Mouse (Mus musculus): ENCODE measurements at regions not wholly inside any gene's neighbourhood (a gene's known extent, or its start where the extent isn't known, plus 50 kb on each side); places are given as distances from the start of the nearest gene placed in this dataset.

GRCm38 (mm10) chr2:137925488-137925887 lies 330.9 kb upstream of the Btbd3 start:
- H3K27me3 ChIP-seq (ENCODE audit: insufficient read depth, low read length) = no peaks in the 10 kb centered on the region
- H3K36me3 ChIP-seq (ENCODE audit: insufficient read depth) = no peaks in the 10 kb centered on the region
- no peak overlapping the region for H3K4me2 ChIP-seq (ENCODE audit: low read depth)
- H3K9ac ChIP-seq = no peak overlapping the region
- no peak for DNase-seq
- no peaks in the 10 kb centered on the region for H3K9me3 ChIP-seq (ENCODE audit: low read length)
- no peak for ATAC-seq
- 67% methylated on average over 5 of the region's 5 CpGs for WGBS
- H3K27ac ChIP-seq (ENCODE audit: low read depth, low read length) = no peak overlapping the region
- H3K4me3 ChIP-seq (ENCODE audit: low read depth, low read length) = no peak overlapping the region
- H3K4me1 ChIP-seq (ENCODE audit: insufficient read depth) = no peaks in the 10 kb centered on the region
- no peak for TF ChIP-seq CTCF (IDR thresholded peaks at IDR 0.05; ENCODE audit: low read depth)

GRCm38 (mm10) chr2:137924576-137924975 lies 331.8 kb upstream of the Btbd3 start:
- no peak for ATAC-seq
- Histone ChIP-seq H3K4me3 (ENCODE audit: low read depth, low read length) (no peak overlapping the region), H3K36me3 (ENCODE audit: insufficient read depth) (no peaks in the 10 kb centered on the region), H3K4me1 (ENCODE audit: insufficient read depth) (no peaks in the 10 kb centered on the region), H3K27me3 (ENCODE audit: insufficient read depth, low read length) (no peaks in the 10 kb centered on the region), H3K27ac (ENCODE audit: low read depth, low read length) (no peak overlapping the region), H3K9me3 (ENCODE audit: low read length) (no peaks in the 10 kb centered on the region), H3K4me2 (ENCODE audit: low read depth) (no peak overlapping the region), H3K9ac (no peak overlapping the region)
- 62% methylated on average over 2 of the region's 2 CpGs for WGBS
- DNase-seq = no peak
- no peak for TF ChIP-seq CTCF (IDR thresholded peaks at IDR 0.05; ENCODE audit: low read depth)

DNA sequence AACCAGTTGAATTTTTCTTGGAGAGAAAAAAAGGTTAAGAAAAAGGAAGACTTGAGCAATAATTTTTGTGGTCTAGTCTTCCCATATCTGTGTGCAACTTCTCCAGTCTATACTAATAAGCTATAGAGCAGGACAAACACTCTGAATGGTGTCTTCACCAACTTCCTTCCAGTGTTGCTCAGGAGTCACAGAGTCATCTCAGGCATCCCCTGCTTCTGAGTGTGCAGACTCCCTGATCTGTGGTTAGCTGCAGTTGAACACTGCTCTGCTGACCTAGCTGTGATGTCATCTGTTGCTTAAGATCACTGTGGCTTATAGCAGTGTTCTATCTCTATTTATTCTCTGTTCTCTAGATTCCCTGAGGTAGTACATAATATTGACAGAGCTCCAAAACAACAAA lies 357.9 kb upstream of the Btbd3 start:
- DNase-seq (no peak), ATAC-seq (no peak)
- Histone ChIP-seq H3K36me3 (ENCODE audit: insufficient read depth) (no peaks in the 10 kb centered on the region), H3K27me3 (ENCODE audit: insufficient read depth, low read length) (no peaks in the 10 kb centered on the region), H3K27ac (ENCODE audit: low read depth, low read length) (no peak overlapping the region), H3K4me2 (ENCODE audit: low read depth) (no peak overlapping the region), H3K9ac (no peak overlapping the region), H3K9me3 (ENCODE audit: low read length) (no peaks in the 10 kb centered on the region), H3K4me3 (ENCODE audit: low read depth, low read length) (no peak overlapping the region), H3K4me1 (ENCODE audit: insufficient read depth) (no peaks in the 10 kb centered on the region)
- TF ChIP-seq CTCF (IDR thresholded peaks at IDR 0.05; ENCODE audit: low read depth) = no peak

- H3K36me3 ChIP-seq (ENCODE audit: insufficient read depth) = no peaks in the 10 kb centered on the region
- DNase-seq (no peak), ATAC-seq (no peak)
- H3K4me3 ChIP-seq (ENCODE audit: low read depth, low read length) = no peak overlapping the region
- no peak for TF ChIP-seq CTCF (IDR thresholded peaks at IDR 0.05; ENCODE audit: low read depth)
- no peak overlapping the region for H3K4me2 ChIP-seq (ENCODE audit: low read depth)
- H3K9me3 ChIP-seq (ENCODE audit: low read length) = no peaks in the 10 kb centered on the region
- no peak overlapping the region for H3K9ac ChIP-seq
- H3K27me3 ChIP-seq (ENCODE audit: insufficient read depth, low read length) = no peaks in the 10 kb centered on the region
- H3K27ac ChIP-seq (ENCODE audit: low read depth, low read length) = no peak overlapping the region
- 90% methylated on average over 7 of the region's 7 CpGs for WGBS
- H3K4me1 ChIP-seq (ENCODE audit: insufficient read depth) = no peaks in the 10 kb centered on the region
Observed at GRCm38 (mm10) chr2:137880211-137881031, 375.9 kb upstream of the Btbd3 start.

- DNase-seq (no peak), ATAC-seq (no peak)
- H3K4me3 ChIP-seq (ENCODE audit: low read depth, low read length) = no peak overlapping the region
- WGBS = 59% methylated on average over 4 of the region's 4 CpGs
- no peak for TF ChIP-seq CTCF (IDR thresholded peaks at IDR 0.05; ENCODE audit: low read depth)
- H3K9me3 ChIP-seq (ENCODE audit: low read length) = no peaks in the 10 kb centered on the region
- no peak overlapping the region for H3K9ac ChIP-seq
- H3K27ac ChIP-seq (ENCODE audit: low read depth, low read length) = no peak overlapping the region
- no peaks in the 10 kb centered on the region for H3K4me1 ChIP-seq (ENCODE audit: insufficient read depth)
- H3K36me3 ChIP-seq (ENCODE audit: insufficient read depth) = no peaks in the 10 kb centered on the region
- no peak overlapping the region for H3K4me2 ChIP-seq (ENCODE audit: low read depth)
- no peaks in the 10 kb centered on the region for H3K27me3 ChIP-seq (ENCODE audit: insufficient read depth, low read length)
Observed at GRCm38 (mm10) chr2:137869676-137870075, 386.7 kb upstream of the Btbd3 start.

- no peaks in the 10 kb centered on the region for H3K4me1 ChIP-seq (ENCODE audit: insufficient read depth)
- 66% methylated on average over 4 of the region's 4 CpGs for WGBS
- no peak overlapping the region for H3K4me3 ChIP-seq (ENCODE audit: low read depth, low read length)
- no peak overlapping the region for H3K27ac ChIP-seq (ENCODE audit: low read depth, low read length)
- H3K27me3 ChIP-seq (ENCODE audit: insufficient read depth, low read length) = no peaks in the 10 kb centered on the region
- no peaks in the 10 kb centered on the region for H3K36me3 ChIP-seq (ENCODE audit: insufficient read depth)
- no peak for TF ChIP-seq CTCF (IDR thresholded peaks at IDR 0.05; ENCODE audit: low read depth)
- ATAC-seq (no peak), DNase-seq (no peak)
- no peaks in the 10 kb centered on the region for H3K9me3 ChIP-seq (ENCODE audit: low read length)
- H3K9ac ChIP-seq = no peak overlapping the region
- H3K4me2 ChIP-seq (ENCODE audit: low read depth) = no peak overlapping the region
Observed at GRCm38 (mm10) chr2:137854494-137854893, 401.9 kb upstream of the Btbd3 start.

DNA sequence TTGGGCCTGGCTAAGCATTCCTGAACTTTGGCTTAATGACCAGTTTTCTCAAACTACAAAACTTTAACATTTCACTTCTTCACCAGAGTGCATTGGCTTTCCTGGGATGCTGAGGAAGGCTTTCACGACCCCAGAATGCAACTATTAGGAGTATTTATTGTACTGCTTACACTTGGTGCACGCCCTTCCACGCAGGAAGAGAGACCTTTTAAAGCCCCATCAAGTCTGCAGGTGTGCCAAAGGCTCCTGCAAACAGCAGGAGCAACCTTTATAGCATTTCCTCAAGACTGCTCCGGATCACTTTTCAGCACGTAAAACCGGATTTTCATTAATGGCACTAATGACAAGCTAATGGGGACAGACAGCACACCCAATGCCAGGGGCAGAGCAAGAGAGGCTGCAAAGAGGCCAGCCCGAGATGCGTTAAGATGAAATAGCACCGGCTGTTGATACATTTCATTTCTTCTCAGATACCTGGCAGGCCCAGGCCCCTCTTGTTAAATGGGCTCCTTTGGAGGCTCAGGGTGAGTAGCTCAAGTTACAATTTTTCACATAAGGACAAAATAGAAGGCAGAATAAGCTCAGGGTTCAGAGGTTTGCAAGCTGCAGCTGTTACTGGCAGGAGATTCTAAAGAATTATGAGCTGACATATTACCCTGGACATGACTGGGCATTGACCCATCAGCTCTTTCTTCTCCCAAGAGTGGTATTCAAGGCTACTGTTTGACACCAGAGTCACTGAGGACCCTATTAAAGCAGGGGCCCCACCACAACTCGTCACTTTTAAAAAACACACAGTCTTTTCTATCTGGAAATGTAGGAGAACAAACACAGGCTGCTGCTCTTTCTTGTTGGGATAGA lies 402.7 kb upstream of the Btbd3 start:
- Histone ChIP-seq H3K4me3 (ENCODE audit: low read depth, low read length) (no peak overlapping the region), H3K27me3 (ENCODE audit: insufficient read depth, low read length) (no peaks in the 10 kb centered on the region), H3K27ac (ENCODE audit: low read depth, low read length) (no peak overlapping the region), H3K36me3 (ENCODE audit: insufficient read depth) (no peaks in the 10 kb centered on the region), H3K9me3 (ENCODE audit: low read length) (no peaks in the 10 kb centered on the region), H3K9ac (no peak overlapping the region), H3K4me1 (ENCODE audit: insufficient read depth) (no peaks in the 10 kb centered on the region), H3K4me2 (ENCODE audit: low read depth) (no peak overlapping the region)
- ATAC-seq (no peak), DNase-seq (no peak)
- TF ChIP-seq CTCF (IDR thresholded peaks at IDR 0.05; ENCODE audit: low read depth) = no peak
- 80% methylated on average over 10 of the region's 10 CpGs for WGBS
